Mouse (Mus musculus) Muller cell, postnatal 12 days (primary cell): Measurements from ENCODE around the gene Dynlt1f.
A peak's percentile ranks its signal among the peaks of the same experiment; 100 is the strongest.
"Not testable (repeated sequence)": the region's sequence is repeated elsewhere in the genome, so short reads cannot be mapped to it uniquely, and the experiment has no call there.

ENCODE experiments used
- DNase-seq: peaks from one replicate; pipeline ENCODE4 v3.0.0-alpha.2; 2015; ENCODE audit errors: inconsistent ontology term

Dynlt1f gene

DNA sequence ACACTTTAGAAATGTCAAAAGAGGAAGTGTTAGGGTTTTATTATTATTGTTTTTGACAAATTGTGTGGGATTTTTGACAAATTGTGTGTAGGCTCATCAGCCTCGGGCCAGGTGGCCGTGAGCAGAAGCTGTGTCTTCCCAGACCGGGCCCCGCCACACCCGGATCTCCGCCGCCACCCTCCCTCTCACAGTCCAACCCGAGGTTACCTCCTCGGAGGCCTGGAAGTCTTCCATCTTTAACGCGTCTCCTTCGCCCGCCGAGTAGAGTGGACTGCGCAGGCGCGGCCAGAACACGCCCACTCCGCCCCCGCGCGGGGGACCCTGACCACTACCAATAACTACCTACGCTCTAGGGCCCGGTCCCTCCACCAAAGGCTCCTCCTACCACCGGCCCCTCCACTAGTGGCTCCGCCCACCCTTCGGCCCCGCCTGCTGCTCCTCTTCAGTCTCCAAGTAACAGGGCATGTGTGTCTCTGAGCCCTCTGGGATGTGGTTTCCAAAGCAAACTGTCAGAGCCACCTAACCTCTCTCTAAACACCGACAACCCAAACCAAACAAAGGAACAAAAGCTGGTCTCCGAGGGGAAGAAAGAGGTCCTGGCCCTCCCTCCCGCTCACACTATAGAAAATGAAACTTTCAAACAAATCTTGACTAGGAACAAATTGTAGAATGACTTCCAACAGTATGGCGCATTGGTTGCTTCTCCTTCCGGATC, at the start of gene Dynlt1f:
Gene Dynlt1f (minus strand): TSS at position 334 of the 715 bp plus-strand sequence.
- DNase-seq: peak; percentile 64

DNA sequence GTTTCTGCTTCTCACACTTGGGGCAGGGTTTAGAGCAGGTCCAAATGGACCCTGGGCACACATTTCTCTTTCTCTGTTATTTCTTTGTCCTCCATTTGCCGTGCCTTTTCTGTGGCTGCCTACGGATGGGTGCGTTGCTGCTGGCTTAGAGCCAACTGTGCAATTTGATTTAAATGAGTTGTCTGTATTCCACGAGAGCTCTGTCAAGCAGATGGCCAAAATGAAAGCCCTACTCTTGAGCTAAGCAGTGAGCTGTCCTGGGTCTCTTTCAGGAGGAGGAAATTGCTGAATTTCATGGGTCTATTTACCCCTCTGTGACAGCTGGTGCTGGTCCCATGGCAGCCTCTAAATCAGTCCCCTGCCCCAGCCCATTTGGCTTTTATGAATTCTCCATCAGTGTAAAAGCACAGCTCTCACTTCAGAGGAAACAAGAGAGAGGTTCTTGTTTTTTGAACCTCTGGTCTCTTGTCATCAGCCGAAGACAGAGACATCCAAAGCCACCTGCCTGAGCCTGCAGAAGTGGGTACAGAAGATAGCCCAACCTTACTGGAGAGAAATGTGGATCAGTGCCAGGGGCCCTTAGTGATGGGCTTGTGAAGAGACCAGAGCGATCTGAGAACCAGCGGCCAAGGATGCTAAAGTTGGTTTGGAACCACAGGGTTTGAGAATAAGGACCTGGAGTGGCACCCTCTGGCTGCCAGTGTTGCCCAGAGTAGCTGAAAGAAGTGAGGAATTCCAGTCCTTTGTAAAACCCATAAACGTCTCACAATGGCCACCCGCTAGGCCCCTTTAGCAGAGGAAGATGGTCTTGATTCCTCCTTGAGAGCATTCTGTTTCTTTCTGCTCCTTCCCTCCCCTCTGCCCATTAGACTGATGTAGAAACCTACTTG, 47.9 kb upstream of the Dynlt1f start:
- DNase-seq: not testable (repeated sequence)

DNA sequence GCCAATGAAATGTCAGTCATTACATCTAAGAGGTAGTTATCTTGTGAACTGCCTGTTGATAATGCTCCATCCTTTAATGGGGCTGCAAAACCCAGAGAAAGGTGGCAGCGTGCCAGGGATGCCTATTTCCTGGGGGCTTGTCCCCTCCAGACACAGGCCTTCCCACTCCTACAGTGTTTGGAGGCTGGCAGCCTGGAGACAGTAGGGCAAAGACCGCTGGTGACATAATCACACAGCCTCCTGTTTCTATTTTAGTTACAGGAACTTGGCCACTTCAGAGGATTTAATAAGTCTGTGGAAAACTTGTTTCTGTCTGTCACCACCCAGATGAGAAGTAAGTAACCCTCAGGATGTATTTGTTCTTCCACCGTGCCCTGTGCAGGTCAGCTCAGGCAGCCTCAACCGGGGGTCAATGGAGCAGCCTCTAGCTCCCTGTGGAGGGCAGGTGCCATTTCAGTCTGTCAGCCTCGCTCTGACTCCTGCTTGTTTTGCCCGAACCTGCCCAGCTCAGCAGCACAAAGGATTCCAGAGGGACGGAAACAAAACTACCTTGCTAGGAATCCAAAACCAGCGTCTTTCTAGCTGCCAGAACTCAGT, 47.0 kb upstream of the Dynlt1f start:
- not testable (repeated sequence) for DNase-seq

DNA sequence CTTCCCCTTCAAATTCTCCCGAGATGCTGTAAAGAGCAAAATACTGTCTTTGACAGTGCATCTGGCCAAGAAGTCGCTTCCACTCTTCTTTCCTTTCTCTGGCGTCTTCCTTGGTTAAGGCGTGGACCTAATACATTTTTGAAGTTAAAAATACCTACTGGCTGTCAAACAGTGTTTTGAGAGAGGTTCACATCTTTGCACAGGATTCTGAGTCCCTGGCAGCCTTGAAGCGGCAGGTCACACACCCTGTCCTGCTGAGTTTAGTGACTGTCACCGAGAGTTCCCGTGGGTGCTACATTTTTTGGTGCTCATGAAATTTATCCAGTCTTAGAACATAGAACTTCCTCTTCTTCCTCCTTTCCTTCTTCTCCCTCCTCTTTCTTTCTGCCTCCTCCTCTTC, 44.4 kb upstream of the Dynlt1f start:
- DNase-seq: not testable (repeated sequence)

DNA sequence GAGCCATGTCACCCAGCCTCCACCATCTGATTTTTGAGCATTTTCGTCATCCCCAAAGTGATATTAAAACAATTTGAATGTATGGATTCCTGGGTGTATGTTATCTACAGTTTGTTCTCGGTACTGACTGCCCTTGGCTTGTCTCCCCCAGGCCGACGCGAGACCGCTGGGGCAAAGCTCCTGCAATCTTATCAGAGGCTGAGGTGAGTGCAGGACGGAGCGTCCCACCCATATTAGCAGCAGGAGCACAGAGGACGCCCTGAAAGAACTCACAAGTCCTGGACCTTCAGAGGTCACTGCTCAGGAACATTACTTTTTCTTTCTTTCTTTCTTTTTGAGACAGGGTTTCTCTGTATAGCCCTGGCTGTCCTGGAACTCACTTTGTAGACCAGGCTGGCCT, 43.8 kb upstream of the Dynlt1f start:
- DNase-seq: not testable (repeated sequence)

DNA sequence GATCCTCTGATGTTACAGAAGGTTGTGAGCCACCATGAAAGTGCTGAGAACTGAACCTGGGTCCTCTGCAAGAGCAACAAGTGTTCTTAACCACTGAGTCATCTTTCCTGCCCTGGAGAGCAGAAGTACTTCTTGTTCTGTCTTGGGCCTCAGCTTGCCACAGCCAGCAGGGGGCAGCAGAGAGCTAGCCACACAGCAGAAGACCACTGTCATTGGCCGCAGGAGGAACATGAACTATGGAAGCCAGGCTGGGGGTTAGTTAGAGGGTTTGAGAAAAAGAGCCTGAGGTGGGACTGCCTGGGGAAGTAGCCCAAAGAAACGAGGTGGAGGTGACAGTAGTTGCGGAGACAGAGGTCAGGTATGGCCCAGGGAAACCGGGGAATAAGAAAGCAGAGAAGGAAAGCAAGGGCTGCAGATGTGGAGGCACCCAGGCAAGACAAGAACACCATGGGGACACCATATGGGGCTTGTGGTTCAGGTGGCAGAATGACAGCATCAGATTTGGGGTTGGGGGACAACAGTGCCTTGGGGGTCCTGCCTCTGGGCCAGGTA, 41.6 kb upstream of the Dynlt1f start:
- not testable (repeated sequence) for DNase-seq

DNA sequence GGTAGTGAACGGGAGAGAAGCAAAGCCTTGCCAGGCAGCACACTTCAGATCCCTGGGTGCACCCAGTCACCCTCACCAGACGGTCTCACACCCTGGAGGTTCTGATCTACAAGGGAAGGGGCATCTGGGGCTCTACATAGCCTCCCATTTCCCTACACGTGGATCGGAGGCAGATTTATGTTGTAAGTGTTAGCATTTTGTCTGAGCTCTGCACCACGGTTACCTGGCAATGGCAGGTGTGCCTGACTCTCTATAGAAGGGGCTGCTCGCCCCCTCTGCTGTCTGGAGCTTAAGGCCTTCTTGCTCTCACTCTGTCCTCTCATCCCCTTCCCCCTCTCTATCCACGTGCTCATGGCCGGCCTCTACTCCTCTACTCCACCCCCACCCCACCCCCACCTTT, 40.8 kb upstream of the Dynlt1f start:
- DNase-seq: not testable (repeated sequence)

DNA sequence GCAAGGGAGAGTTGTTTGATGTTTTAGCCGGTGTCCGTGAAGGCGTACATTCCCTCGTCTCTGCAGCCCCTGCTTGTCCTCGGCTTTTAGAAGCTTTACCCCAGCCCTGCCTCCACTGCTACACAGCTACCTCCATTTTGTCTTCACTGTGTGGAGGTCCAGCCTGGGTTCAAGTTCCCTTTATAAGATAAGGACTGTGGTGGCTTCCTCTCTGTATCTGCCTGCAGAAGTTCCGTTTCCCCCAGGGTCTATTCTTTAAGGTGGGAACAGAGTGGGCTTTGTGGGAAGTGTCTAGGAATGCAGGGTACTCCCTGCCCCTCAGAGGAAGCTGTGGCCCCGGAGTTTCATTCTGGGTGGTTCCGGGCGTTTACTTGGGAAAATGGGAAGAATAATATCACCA, 40.0 kb upstream of the Dynlt1f start:
- DNase-seq: not testable (repeated sequence)

DNA sequence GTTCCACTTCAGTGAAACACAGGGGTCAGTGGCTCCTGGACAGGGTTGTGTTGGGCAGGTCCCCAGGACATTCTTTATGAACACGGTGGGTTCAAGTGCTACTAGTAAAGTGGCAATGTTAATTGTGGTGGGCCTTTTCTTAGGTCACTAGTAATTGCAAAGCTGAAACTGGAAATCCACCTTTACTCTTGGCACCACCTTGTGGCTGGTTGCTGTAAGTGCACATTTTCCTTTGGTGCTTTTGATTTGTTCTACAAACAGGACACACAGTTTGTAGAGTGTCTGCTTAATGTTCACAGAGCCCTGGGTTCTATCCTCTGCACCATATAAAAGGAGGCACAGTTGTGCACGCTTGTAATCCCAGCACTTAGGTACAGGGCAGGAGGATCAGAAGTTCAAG, 35.9 kb upstream of the Dynlt1f start:
- not testable (repeated sequence) for DNase-seq

DNA sequence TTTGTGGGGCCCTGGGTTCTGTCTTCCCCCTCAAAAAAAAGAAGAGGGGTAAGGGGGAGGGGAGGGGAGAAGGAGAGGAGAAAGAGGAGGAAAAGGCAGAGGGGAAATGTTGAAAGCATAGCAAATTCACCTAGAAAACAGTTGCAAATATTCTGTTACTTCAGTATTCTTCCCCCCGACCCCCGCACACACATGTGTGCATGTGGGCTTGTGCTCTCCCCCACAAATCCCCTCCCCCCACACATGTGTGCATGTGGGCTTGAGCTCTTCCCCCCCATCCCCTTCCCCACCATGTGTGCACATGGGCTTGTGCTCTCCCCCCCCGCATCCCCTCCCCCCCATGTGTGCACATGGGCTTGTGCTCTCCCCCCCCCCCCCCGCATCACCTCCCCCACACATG, 33.6 kb upstream of the Dynlt1f start:
- DNase-seq: not testable (repeated sequence)

DNA sequence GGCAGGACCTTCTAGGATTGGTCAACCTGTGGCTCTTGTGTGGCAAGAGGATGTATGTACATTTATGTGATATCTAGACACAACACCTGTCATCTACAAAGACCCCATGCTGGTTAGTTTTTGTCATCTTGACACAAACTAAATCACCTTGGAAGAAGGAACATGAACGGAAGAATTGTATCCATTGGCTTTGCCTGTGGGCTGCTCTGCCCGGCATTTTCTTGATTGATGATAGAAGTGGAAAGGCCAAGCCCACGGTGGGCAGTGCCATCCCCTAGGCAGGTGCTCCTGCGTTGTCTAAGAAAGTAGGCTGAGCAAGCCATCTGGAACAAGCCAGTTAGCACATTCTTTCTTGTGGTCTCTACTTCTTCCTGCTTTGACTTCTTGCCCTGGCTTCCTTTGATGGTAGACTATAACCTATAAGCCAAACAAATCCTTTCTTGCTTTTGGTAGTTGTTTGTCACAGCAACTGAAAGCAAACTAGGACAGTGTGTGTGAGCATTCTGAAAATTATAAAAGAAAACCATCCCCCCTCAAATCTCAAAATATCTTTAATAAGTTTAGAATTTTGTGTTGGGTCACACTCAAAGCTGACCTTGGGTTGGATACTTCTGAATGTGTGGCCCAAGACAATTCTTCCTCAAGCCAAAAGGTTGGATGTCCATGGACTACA, 30.7 kb upstream of the Dynlt1f start:
- not testable (repeated sequence) for DNase-seq

DNA sequence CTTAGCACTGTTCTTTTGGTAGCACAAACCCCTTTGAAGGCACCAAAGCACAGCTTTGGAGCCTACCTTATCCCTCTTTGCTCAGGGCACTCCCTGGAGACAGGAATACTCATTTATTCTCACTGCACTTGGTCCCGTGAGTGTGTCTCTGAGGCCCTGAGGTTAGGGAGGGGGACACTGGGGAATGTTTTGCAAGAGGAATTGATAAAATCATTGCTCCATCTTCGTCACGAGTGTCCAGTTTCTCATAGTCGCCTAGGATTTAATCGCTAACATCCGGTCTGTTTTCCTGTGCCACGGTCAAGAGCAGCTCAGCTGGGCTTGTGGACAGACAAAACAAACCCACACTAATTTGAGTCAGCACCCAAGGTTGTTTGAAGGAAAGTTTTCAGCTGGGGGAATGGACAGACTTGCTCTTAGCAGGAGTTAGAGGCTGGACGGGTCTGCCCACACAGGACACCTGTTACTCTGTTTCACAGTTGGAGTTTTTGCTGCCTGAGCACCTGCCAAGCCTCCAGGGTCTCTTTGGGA, 29.7 kb upstream of the Dynlt1f start:
- DNase-seq: not testable (repeated sequence)

DNA sequence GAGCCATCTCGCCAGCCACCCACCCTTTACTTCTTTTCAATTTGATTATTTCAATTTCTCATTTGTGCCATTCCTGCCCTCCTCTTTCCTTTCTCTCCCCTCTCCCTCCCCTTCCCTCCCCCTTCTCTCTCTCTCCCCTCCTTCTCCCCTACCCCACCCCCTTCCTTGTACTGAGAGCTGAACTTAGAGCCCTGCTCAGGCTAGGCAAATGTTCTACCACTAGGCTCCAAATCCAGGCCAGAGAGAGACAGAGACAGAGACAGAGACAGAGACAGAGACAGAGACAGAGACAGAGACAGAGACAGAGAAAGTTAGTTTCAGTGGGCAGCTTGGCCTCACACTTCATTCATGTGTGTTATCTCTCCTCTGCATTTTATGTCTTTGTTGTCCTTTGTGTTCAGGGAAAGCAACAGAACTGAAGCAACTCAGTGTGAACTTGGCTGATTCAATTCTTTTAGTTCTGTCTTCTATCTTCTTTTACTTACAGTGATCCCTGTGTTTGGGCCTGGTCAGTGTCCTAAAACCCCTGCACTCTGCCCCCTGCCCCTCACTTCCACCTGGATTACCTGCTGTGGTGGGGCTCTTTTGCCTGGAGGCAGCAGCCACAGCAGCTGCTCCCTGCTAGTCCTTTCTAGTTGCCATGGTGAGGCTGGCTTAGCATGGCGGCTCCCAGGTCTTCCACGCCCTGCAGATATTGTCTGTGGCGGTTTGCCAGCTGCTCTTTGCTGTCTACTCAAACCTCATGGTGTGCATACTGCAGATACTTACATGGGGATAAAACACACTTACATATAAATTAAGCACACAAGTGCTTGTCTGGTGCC, 29.0 kb upstream of the Dynlt1f start:
- DNase-seq: not testable (repeated sequence)

DNA sequence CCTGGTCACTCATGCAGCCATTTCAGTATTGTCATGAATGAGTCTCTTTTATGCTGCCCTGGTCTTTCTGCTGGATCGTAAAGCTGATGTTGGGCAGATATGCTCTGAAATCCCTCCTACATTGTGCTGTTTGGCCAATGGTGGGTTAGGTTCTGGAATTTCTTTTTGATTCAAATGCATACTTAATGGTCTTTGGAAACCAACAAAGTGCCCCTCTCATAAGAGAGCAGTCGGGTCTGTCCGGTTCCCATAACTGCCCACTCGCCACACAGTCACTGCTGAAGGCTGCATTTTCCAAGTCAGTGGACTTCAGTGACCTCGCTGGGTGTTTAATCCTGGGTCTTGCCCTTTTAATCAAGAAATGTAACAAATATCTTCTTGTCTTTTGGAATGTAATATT, 28.0 kb upstream of the Dynlt1f start:
- DNase-seq: not testable (repeated sequence)

DNA sequence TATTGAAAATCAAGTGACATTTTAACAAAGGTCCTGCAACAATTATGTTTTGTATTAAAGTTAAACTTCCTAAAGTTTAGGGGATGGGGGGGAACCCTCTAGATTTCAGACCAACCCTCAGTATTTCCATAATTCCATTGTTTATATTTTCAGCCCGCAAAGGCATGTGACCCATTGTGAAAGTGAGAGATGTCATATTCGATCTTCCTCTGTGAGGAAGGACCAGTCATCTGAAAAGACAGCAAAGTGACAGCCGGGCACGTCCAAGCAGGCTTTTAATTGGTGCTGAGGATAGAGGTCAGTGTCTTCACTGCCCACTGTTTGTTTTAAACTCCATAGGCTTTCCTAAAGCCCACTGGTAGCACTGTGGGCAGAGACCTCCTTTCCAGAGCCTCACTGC, 26.0 kb upstream of the Dynlt1f start:
- peak; percentile 41 for DNase-seq

DNA sequence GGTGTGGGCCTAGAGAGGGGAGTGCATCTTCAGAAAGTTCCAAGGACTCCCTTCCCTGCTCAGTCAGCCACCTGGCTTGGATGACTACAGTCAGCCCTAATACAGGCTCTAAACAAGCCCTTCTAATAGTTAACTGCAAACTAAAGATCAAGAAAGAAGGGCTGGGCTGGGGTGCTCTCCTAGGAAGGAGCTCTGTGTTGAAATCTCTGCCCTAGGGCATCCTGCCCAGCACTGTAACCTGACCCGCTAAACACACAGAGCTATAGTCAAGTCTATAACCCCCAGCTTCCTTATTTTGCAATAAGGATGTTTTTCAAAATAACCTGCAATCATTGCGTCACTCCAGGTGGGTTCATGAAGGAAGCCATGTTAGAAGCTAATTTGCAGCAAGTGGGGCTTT, 22.4 kb upstream of the Dynlt1f start:
- DNase-seq: not testable (repeated sequence)

DNA sequence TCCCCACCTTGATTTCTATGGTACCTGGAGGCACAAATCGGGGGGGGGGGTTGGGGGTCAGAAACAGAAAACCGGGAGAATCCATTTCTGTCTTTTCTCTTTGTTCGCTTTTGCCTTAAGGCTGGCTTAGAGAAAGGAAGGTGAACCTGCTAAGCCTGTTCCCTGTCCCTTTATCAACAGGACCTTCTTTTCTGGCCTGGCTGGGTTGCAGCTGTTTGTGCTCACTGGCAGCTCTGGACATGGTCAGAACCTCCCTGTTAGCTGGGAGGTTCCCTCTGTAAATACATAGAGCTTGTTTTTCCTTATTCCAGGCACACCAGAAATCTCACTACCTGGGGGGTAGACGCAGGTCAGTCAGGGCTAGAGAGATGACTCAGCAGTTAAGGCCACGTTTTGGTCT, 18.6 kb upstream of the Dynlt1f start:
- DNase-seq: not testable (repeated sequence)

DNA sequence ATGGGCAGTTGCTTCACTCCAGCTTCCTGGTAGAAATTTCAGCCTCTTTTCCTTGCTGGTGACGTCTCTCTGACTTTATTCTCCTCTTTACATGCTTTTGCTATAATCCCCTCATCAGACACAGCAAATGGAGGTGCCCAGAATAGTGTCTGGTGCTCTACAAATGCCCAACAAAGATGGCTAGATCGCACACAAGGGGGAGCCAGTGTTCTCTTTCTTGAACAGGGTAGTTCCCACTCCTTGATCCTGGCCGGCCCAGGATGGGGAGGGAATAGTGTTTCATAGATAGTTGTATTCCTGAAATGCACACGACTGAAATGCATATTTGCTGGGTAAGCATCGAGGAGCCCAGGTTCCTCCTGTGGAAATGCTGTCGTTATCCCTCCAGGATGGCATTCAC, 12.8 kb upstream of the Dynlt1f start:
- not testable (repeated sequence) for DNase-seq

DNA sequence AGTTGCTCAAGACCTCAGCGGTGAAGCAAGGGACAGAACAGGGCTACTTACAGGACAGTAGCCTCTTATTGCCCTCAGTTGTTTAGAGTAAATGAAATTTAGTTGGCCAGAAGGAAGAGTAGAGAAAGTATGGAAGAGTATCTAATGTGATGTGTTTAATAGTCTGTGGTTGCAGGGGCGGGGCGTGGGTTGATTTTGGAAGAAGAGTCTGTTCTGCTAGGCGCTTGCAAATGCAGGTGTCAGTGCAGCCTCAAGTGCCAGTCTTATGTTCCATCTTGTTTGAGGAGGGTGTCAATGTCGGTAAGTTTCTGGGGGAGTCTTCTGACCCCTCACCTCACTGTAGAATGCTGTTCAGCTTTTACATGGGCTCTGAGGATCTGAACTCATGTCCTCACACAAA, 9.7 kb upstream of the Dynlt1f start:
- DNase-seq: not testable (repeated sequence)

DNA sequence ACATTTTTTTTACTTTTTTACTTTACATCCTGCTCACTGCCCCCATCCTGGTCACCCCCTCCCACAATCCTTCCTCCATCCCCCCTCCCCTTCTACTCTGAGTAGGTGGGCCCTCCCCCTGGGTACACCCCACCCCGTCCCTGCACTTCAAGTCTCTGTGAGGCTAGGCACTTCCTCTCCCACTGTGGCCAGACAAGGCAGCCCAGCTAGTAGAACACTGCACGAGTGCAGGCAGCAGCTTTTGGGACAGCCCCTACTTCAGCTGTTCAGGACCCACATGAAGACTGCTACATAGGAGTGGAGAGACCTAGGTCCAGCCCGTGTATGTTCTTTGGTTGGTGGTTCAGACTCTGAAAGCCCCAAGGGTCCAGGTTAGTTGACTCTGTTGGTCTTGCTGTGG, 7.1 kb upstream of the Dynlt1f start:
- DNase-seq: not testable (repeated sequence)
